Mouse (Mus musculus): ENCODE measurements at regions not wholly inside any gene's neighbourhood (a gene's known extent, or its start where the extent isn't known, plus 50 kb on each side); places are given as distances from the start of the nearest gene placed in this dataset.

DNA sequence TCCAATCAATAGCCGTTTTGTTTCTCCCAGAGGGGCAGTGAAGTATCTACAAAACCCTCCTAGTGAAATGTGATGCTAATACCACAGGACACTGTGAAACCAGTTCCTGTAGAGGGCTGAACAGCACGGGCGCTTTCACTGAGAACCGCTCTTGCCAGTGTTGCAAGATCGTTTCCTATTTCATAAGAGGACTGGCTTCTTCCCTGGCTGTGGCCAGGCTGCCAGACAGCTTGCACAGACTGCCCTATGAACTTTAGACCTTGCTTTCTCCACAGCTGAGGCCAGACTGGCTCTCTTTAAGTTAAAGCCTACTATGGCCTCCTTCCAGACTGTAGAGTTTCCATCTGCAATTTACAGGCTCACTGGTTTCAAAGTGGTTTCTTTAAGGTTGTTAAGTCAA, 173.8 kb upstream of the Prdm1 start:
- H3K27ac ChIP-seq = no peak overlapping the region
- H3K27me3 ChIP-seq (ENCODE audit: control insufficient read depth, insufficient read depth, low read length) = no peaks in the 10 kb centered on the region
- H3K4me1 ChIP-seq (replicated peaks; ENCODE audit: control insufficient read depth, insufficient read depth, low read length) = no peaks in the 10 kb centered on the region

DNA sequence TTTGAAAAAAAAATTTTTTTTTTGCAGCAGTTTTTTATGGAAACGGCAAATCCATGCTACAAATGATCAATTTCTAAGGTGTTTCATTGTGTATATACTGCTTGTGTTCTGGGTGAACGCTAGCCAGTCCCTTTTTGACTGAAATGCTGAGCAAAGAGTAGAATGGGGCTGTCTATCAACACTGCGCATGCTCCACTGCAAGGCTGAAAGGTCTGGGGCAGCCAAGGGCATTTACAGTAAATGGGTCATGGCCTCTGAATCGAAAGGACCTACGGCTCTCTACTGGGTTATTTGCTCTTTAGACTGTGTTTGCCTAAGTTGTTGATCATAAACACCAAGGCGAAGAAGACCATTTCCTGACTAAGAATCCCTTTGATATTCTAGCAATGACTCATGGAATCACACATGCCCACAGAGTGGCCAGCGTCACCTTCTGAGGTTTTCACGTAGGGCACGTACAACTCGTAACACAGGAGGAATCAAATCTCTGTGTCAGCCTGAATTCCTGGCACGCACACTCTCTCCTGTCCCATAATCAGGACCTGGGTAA, 171.8 kb upstream of the Prdm1 start:
- no peaks in the 10 kb centered on the region for H3K27me3 ChIP-seq (ENCODE audit: control insufficient read depth, insufficient read depth, low read length)
- no peaks in the 10 kb centered on the region for H3K4me1 ChIP-seq (replicated peaks; ENCODE audit: control insufficient read depth, insufficient read depth, low read length)
- no peaks in the 10 kb centered on the region for H3K36me3 ChIP-seq (replicated peaks; ENCODE audit: control insufficient read depth, insufficient read depth)
- no peak for ATAC-seq (ENCODE audit: low FRiP score)
- 88% methylated on average over 11 of the region's 11 CpGs for WGBS
- H3K4me3 ChIP-seq (replicated peaks; ENCODE audit: low read length) = no peak overlapping the region
- H3K4me2 ChIP-seq (replicated peaks) = no peak overlapping the region
- no peak overlapping the region for H3K9ac ChIP-seq
- no peak for DNase-seq (ENCODE audit: low spot score)
- H3K27ac ChIP-seq = no peak overlapping the region
- no peaks in the 10 kb centered on the region for H3K9me3 ChIP-seq (ENCODE audit: control insufficient read depth, low read length)

More for the DNA sequence above, 173.8 kb upstream of the Prdm1 start:
- no peaks in the 10 kb centered on the region for H3K36me3 ChIP-seq (replicated peaks; ENCODE audit: control insufficient read depth, insufficient read depth)
- no peak overlapping the region for H3K4me2 ChIP-seq (replicated peaks)
- H3K9me3 ChIP-seq (ENCODE audit: control insufficient read depth, low read length) = no peaks in the 10 kb centered on the region
- no peak for DNase-seq (ENCODE audit: low spot score)
- 82% methylated on average over 5 of the region's 5 CpGs for WGBS
- H3K4me3 ChIP-seq (replicated peaks; ENCODE audit: low read length) = no peak overlapping the region
- no peak for ATAC-seq (ENCODE audit: low FRiP score)
- H3K9ac ChIP-seq = no peak overlapping the region

DNA sequence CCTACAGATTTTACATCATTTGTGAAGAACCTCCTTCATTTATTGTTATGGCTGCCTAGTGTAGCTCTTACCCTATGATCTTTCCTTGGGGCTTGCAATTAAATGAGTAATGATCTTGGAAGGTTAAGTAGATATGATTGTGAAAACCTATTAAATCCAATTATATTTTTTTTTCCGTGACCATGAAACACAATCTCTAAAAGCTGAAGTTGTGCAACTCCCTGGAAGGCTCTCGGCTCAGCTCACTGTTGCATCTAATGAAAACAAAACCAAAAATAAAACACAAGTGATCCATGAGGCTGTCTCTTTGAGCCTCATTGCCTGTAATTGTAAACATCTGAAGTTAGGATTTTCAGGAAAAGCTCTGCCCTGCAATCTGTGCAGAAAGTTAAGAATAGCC, 169.7 kb upstream of the Prdm1 start:
- ATAC-seq (ENCODE audit: low FRiP score) = no peak
- no peaks in the 10 kb centered on the region for H3K36me3 ChIP-seq (replicated peaks; ENCODE audit: control insufficient read depth, insufficient read depth)
- no peaks in the 10 kb centered on the region for H3K27me3 ChIP-seq (ENCODE audit: control insufficient read depth, insufficient read depth, low read length)
- no peak overlapping the region for H3K4me2 ChIP-seq (replicated peaks)
- no peak overlapping the region for H3K27ac ChIP-seq
- H3K4me1 ChIP-seq (replicated peaks; ENCODE audit: control insufficient read depth, insufficient read depth, low read length) = no peaks in the 10 kb centered on the region
- H3K4me3 ChIP-seq (replicated peaks; ENCODE audit: low read length) = no peak overlapping the region
- H3K9ac ChIP-seq = no peak overlapping the region
- 91% methylated on average over 2 of the region's 2 CpGs for WGBS
- no peak for DNase-seq (ENCODE audit: low spot score)
- H3K9me3 ChIP-seq (ENCODE audit: control insufficient read depth, low read length) = no peaks in the 10 kb centered on the region

DNA sequence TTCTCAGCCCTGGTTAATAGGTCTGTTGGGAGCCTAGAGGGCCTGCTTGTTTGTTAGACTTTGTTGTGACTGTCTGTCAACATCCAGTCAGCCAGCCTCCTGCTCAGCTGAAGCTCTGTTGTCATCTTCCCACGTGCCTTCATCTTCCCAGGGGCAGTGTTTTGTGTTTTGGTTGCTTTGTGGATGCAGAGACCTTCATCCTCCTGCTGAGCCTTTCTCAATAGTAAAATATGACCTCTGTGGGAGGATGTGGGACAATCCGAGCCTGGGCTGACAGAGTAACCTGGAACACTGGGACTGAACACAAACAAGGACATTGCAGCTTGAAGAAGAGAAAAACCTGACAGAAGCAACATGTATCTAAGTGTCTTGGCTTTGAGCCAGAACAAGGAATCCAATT, 168.7 kb upstream of the Prdm1 start:
- DNase-seq (ENCODE audit: low spot score) (no peak), ATAC-seq (ENCODE audit: low FRiP score) (no peak)
- 20% methylated on average over 2 of the region's 2 CpGs for WGBS

DNA sequence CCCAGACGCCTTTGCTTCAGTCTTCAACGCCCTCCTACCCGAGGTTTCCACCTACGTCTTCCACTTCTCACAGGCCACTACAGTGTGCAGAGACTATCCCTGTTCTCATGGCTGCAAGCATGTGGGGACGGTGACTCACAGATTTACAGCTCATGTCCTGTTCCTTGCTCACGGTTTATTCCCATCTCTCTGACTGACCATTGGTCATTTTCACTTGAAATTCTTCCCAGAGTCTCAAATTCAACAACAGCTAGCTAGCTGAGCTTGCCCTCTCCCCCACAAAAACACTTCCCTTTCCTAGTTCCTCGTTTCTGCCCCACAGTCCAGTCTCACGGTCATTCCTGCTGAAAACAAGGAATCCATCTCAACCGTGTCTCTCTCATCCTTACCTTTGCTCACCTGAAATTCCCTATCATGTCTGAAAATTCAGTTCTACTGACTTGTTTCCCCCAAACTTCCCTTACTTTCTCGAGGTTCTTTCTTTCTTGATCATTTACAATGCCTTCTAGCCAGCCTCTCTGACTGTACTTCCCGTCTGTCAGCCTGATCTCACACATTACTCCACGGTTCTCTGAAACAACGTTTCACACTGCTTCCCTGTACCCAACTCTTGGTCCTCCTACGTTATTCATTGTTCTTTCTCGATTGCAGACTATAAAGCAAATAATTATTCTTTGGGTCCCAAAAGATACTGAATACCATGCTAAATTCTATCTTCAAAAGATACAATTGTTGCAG, 163.5 kb upstream of the Prdm1 start:
- H3K9ac ChIP-seq = no peak overlapping the region
- no peaks in the 10 kb centered on the region for H3K9me3 ChIP-seq (ENCODE audit: control insufficient read depth, low read length)
- H3K27me3 ChIP-seq (ENCODE audit: control insufficient read depth, insufficient read depth, low read length) = no peaks in the 10 kb centered on the region
- H3K4me2 ChIP-seq (replicated peaks) = no peak overlapping the region
- no peaks in the 10 kb centered on the region for H3K4me1 ChIP-seq (replicated peaks; ENCODE audit: control insufficient read depth, insufficient read depth, low read length)
- H3K27ac ChIP-seq = no peak overlapping the region
- no peak for ATAC-seq (ENCODE audit: low FRiP score)
- DNase-seq (ENCODE audit: low spot score) = no peak
- 86% methylated on average over 15 of the region's 15 CpGs for WGBS
- no peaks in the 10 kb centered on the region for H3K36me3 ChIP-seq (replicated peaks; ENCODE audit: control insufficient read depth, insufficient read depth)
- no peak overlapping the region for H3K4me3 ChIP-seq (replicated peaks; ENCODE audit: low read length)

More for the DNA sequence above, 168.7 kb upstream of the Prdm1 start:
- no peaks in the 10 kb centered on the region for H3K4me1 ChIP-seq (replicated peaks; ENCODE audit: control insufficient read depth, insufficient read depth, low read length)
- no peak overlapping the region for H3K27ac ChIP-seq
- H3K27me3 ChIP-seq (ENCODE audit: control insufficient read depth, insufficient read depth, low read length) = no peaks in the 10 kb centered on the region
- no peaks in the 10 kb centered on the region for H3K36me3 ChIP-seq (replicated peaks; ENCODE audit: control insufficient read depth, insufficient read depth)
- H3K9ac ChIP-seq = no peak overlapping the region
- H3K9me3 ChIP-seq (ENCODE audit: control insufficient read depth, low read length) = no peaks in the 10 kb centered on the region
- H3K4me2 ChIP-seq (replicated peaks) = no peak overlapping the region
- H3K4me3 ChIP-seq (replicated peaks; ENCODE audit: low read length) = no peak overlapping the region

DNA sequence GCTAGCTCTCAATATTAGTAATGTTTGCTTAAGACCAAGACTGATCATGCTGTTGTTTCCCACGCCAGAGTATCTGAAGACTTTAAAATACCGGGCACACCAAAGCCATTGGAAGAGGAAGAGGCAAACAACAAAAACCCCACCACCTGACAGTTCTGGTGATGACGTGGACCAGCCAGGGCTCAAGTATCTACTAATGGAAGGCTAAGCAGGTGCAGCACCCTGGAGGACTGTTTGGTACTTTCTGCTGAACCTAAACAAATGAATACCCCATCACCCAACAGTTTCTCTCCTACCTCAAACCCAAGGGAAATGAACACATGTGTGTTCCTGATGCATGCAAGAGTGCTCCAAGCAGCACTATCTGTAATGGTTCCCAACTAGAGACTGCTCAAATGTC, 160.3 kb upstream of the Prdm1 start:
- Histone ChIP-seq H3K27me3 (ENCODE audit: control insufficient read depth, insufficient read depth, low read length) (no peaks in the 10 kb centered on the region), H3K27ac (no peak overlapping the region), H3K4me3 (replicated peaks; ENCODE audit: low read length) (no peak overlapping the region), H3K9me3 (ENCODE audit: control insufficient read depth, low read length) (no peaks in the 10 kb centered on the region), H3K4me1 (replicated peaks; ENCODE audit: control insufficient read depth, insufficient read depth, low read length) (no peaks in the 10 kb centered on the region), H3K4me2 (replicated peaks) (no peak overlapping the region), H3K9ac (no peak overlapping the region), H3K36me3 (replicated peaks; ENCODE audit: control insufficient read depth, insufficient read depth) (no peaks in the 10 kb centered on the region)
- ATAC-seq (ENCODE audit: low FRiP score) (no peak), DNase-seq (ENCODE audit: low spot score) (no peak)
- 93% methylated on average over 3 of the region's 3 CpGs for WGBS

DNA sequence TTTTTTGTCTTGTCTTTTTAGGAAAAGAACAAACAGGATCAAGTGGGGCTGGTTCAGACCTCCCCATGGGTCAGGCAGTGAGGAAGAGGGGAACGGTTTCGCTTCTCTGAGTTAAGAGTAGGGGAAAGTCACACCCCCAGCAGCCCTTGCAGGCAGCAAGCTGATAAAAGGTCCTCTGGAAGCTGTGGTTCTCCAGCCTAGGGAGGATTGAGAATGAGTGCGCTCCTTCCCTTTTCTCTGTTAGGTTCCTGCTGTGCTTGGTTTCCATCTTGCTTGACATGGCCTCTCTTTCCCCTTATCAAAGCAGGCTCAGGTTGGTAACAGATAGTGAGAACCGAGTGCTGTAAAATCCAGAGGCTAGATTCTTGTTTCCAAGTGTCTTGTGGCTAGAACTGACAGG, 157.8 kb upstream of the Prdm1 start:
- Histone ChIP-seq H3K36me3 (replicated peaks; ENCODE audit: control insufficient read depth, insufficient read depth) (no peaks in the 10 kb centered on the region), H3K4me1 (replicated peaks; ENCODE audit: control insufficient read depth, insufficient read depth, low read length) (no peaks in the 10 kb centered on the region), H3K4me3 (replicated peaks; ENCODE audit: low read length) (no peak overlapping the region), H3K27me3 (ENCODE audit: control insufficient read depth, insufficient read depth, low read length) (no peaks in the 10 kb centered on the region), H3K27ac (no peak overlapping the region), H3K9ac (no peak overlapping the region), H3K4me2 (replicated peaks) (no peak overlapping the region), H3K9me3 (ENCODE audit: control insufficient read depth, low read length) (no peaks in the 10 kb centered on the region)
- ATAC-seq (ENCODE audit: low FRiP score) = no peak
- 87% methylated on average over 4 of the region's 4 CpGs for WGBS
- DNase-seq (ENCODE audit: low spot score) = no peak

DNA sequence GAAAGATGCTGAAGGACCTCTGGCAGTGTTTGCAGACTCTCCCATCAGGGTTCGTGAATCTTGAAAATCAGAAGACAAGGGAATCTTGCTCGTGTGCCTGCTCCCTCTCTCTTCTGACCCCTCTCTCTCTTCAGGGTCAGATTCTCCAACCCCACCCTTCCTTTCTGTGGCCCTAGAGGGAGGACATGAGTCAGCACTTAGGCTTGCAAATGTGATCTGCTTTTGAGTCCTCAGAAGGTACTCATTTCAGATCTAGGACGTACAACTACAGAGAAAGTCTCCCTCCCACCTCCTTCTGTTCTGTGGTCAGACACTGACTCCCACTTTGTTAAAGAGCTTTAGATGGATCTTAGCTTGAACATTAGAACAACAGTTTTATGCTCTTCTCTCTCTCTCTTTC, 156.9 kb upstream of the Prdm1 start:
- Histone ChIP-seq H3K9ac (no peak overlapping the region), H3K9me3 (ENCODE audit: control insufficient read depth, low read length) (no peaks in the 10 kb centered on the region), H3K27me3 (ENCODE audit: control insufficient read depth, insufficient read depth, low read length) (no peaks in the 10 kb centered on the region), H3K4me3 (replicated peaks; ENCODE audit: low read length) (no peak overlapping the region), H3K4me2 (replicated peaks) (no peak overlapping the region), H3K36me3 (replicated peaks; ENCODE audit: control insufficient read depth, insufficient read depth) (no peaks in the 10 kb centered on the region), H3K27ac (no peak overlapping the region), H3K4me1 (replicated peaks; ENCODE audit: control insufficient read depth, insufficient read depth, low read length) (no peaks in the 10 kb centered on the region)
- no peak for ATAC-seq (ENCODE audit: low FRiP score)
- 60% methylated on average over 3 of the region's 3 CpGs for WGBS
- DNase-seq (ENCODE audit: low spot score) = no peak

DNA sequence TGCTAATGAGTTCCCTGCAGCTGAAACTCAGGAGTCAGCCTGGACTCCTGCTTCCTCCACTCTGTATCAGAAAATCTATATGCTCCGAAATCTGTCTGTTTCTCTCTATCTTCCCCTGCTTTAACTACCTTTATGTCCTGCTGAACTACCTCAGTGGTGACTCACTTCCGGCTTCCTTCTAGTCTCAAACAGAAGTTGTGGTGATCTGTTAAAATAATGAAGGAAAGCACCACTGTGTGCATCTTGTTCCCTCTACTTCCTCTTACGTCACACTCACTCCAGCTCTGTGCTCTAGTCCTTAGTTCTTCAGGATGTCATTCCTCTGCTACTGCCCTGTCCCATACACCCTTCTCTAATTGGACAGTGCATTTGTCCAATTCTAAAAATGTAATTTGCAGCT, 148.2 kb upstream of the Prdm1 start:
- no peaks in the 10 kb centered on the region for H3K36me3 ChIP-seq (replicated peaks; ENCODE audit: control insufficient read depth, insufficient read depth)
- H3K27me3 ChIP-seq (ENCODE audit: control insufficient read depth, insufficient read depth, low read length) = no peaks in the 10 kb centered on the region
- WGBS = 94% methylated on average over 3 of the region's 3 CpGs
- no peak overlapping the region for H3K9ac ChIP-seq
- H3K4me1 ChIP-seq (replicated peaks; ENCODE audit: control insufficient read depth, insufficient read depth, low read length) = no peaks in the 10 kb centered on the region
- ATAC-seq (ENCODE audit: low FRiP score) (no peak), DNase-seq (ENCODE audit: low spot score) (no peak)
- no peak overlapping the region for H3K4me2 ChIP-seq (replicated peaks)
- no peaks in the 10 kb centered on the region for H3K9me3 ChIP-seq (ENCODE audit: control insufficient read depth, low read length)
- no peak overlapping the region for H3K4me3 ChIP-seq (replicated peaks; ENCODE audit: low read length)
- no peak overlapping the region for H3K27ac ChIP-seq
